Comparison of ENCODE assay signal across 8 mouse cellular contexts in genomic region chr10:80921923-80922322, GRCm38 (mm10). TPM values are rescaled to one million over a fixed set of nuclear protein-coding genes. Genes with fewer than 3 reads are reported as not detected.
DNase-seq lines count a peak whose midpoint lies in the region; ATAC-seq and TF ChIP-seq lines count a peak whose summit lies in the region.

No protein-coding gene starts in this region.

- TF ChIP-seq CTCF in lung, adult 2 months (IDR thresholded peaks at IDR 0.05; ENCODE audit: insufficient read depth, low read length) = no peak
- no peak for TF ChIP-seq CTCF in liver, adult 2 months (IDR thresholded peaks at IDR 0.05; ENCODE audit: low read depth, low read length)

- H3K36me3 ChIP-seq in liver, adult 2 months (ENCODE audit: control insufficient read depth, insufficient read depth, low read length) = no peaks in the 10 kb centered on the region

- H3K4me1 ChIP-seq in lung, adult 2 months (ENCODE audit: control insufficient read depth, insufficient read depth, low read length) = peaks cover 5% of the 10 kb centered on the region
- H3K4me1 ChIP-seq in liver, adult 2 months (ENCODE audit: control insufficient read depth, insufficient read depth, low read length) = peaks cover 6% of the 10 kb centered on the region; the same call in 1 of the 2 replicates

- H3K27ac ChIP-seq in liver, adult 2 months (replicated peaks; ENCODE audit: insufficient read depth, low read depth, low read length) = no peak overlapping the region

- no peaks in the 10 kb centered on the region for H3K27me3 ChIP-seq in liver, adult 2 months (ENCODE audit: control insufficient read depth, insufficient read depth, low read length)

- peak; percentile 25 to 27; a peak in 3 of 4 replicates for ATAC-seq in hematopoietic stem cell, adult 5-6 weeks (replicated peaks in 1 of 2; ENCODE audit: insufficient read depth in 1 of 2, low FRiP score in 2 of 2, low TSS enrichment in 1 of 2, low read depth in 1 of 2, poor library complexity in 2 of 2, severe bottlenecking in 2 of 2)

- no peak for DNase-seq in lung, adult 2 months
- DNase-seq in lung, postnatal 25 days (ENCODE audit: low spot score) = no peak
- no peak for DNase-seq in liver, adult 2 months (ENCODE audit: extremely low read depth, low read depth, low spot score)
- DNase-seq in neural tube, embryonic 10.5 days (ENCODE audit: extremely low spot score, low spot score) = peak; percentile 44
- DNase-seq in cerebellum, postnatal 14 days = no peak
- DNase-seq in layer of hippocampus, adult 8-10 months (ENCODE audit: low spot score in 2 of 2) = no peak
- no peak for DNase-seq in thymus, postnatal 36 days

- H3K9ac ChIP-seq in liver, adult 2 months (ENCODE audit: low read depth, low read length) = no peak overlapping the region

- TF ChIP-seq POLR2A in lung, adult 2 months (IDR thresholded peaks at IDR 0.05; ENCODE audit: borderline replicate concordance, extremely low read depth, low read depth, low read length) = no peak
- TF ChIP-seq POLR2A in liver, adult 2 months (IDR thresholded peaks at IDR 0.05; ENCODE audit: extremely low read depth, insufficient read depth, low read length) = no peak

- peak overlapping the region; percentile 35 for H3K4me3 ChIP-seq in lung, adult 2 months (replicated peaks; ENCODE audit: extremely low read depth, low read depth, low read length)
- H3K4me3 ChIP-seq in liver, adult 2 months (ENCODE audit: insufficient read depth, low read depth, low read length) = peak overlapping the region; percentile 29

- 6% methylated on average over 16 of the region's 16 CpGs for WGBS in lung, adult 2 months
- 30% methylated on average over 16 of the region's 16 CpGs for WGBS in liver, adult 2 months

- no peaks in the 10 kb centered on the region for H3K79me2 ChIP-seq in liver, adult 2 months (ENCODE audit: control insufficient read depth, insufficient read depth, low read length)

RNA-seq across cellular contexts. Expression of gene Lmnb2, which starts 3.9 kb away (rescaled TPM):
- polyA plus RNA-seq in lung, adult 2 months (2012; rRNA removed) = 9.4 and 11.3 TPM in 2 replicates
- total RNA-seq in hematopoietic stem cell, adult 5-6 weeks (2017) = 34.0 and 35.9 TPM in 2 replicates
- 3.2 and 3.3 TPM in 2 replicates for total RNA-seq in liver, adult 2 months (2014; rRNA removed)
- 5.5 and 6.6 TPM in 2 replicates for polyA plus RNA-seq in liver, adult 2 months (2012; rRNA removed)
- 10 to 100 TPM; 17.2 to 22.9 (median 19.9) TPM for total RNA-seq in layer of hippocampus, adult 8-10 months (2022)

RNA-seq across cellular contexts. Expression of gene Gadd45b, which starts 8.0 kb away (rescaled TPM):
- polyA plus RNA-seq in lung, adult 2 months (2012; rRNA removed) = 103 and 120 TPM in 2 replicates
- total RNA-seq in hematopoietic stem cell, adult 5-6 weeks (2017) = 24.2 and 25.4 TPM in 2 replicates
- 2.1 and 8.3 TPM in 2 replicates for total RNA-seq in liver, adult 2 months (2014; rRNA removed)
- polyA plus RNA-seq in liver, adult 2 months (2012; rRNA removed) = 1.4 and 1.8 TPM in 2 replicates
- total RNA-seq in layer of hippocampus, adult 8-10 months (2022) = 10 to 100 TPM; 17.4 to 22.9 (median 20.2) TPM

RNA-seq across cellular contexts. Expression of gene Timm13, which starts 21.2 kb away (rescaled TPM):
- 157 and 196 TPM in 2 replicates for polyA plus RNA-seq in lung, adult 2 months (2012; rRNA removed)
- total RNA-seq in hematopoietic stem cell, adult 5-6 weeks (2017) = 22.3 and 48.7 TPM in 2 replicates
- total RNA-seq in liver, adult 2 months (2014; rRNA removed) = 79.9 and 87.7 TPM in 2 replicates
- polyA plus RNA-seq in liver, adult 2 months (2012; rRNA removed) = 369 and 388 TPM in 2 replicates
- total RNA-seq in layer of hippocampus, adult 8-10 months (2022) = 100 to 1,000 TPM; 112 to 139 (median 124) TPM

RNA-seq across cellular contexts. Expression of gene Tmprss9, which starts 50.3 kb away (rescaled TPM):
- polyA plus RNA-seq in lung, adult 2 months (2012; rRNA removed) = 0.06 and 0.07 TPM in 2 replicates
- total RNA-seq in hematopoietic stem cell, adult 5-6 weeks (2017) = not detected in 2 replicates
- total RNA-seq in liver, adult 2 months (2014; rRNA removed) = under 0.01 and 0.09 TPM in 2 replicates
- 0.04 and 0.05 TPM in 2 replicates for polyA plus RNA-seq in liver, adult 2 months (2012; rRNA removed)
- total RNA-seq in layer of hippocampus, adult 8-10 months (2022) = under 1 TPM; 0.35 to 0.66 (median 0.46) TPM
